In the genomic region with DNA sequence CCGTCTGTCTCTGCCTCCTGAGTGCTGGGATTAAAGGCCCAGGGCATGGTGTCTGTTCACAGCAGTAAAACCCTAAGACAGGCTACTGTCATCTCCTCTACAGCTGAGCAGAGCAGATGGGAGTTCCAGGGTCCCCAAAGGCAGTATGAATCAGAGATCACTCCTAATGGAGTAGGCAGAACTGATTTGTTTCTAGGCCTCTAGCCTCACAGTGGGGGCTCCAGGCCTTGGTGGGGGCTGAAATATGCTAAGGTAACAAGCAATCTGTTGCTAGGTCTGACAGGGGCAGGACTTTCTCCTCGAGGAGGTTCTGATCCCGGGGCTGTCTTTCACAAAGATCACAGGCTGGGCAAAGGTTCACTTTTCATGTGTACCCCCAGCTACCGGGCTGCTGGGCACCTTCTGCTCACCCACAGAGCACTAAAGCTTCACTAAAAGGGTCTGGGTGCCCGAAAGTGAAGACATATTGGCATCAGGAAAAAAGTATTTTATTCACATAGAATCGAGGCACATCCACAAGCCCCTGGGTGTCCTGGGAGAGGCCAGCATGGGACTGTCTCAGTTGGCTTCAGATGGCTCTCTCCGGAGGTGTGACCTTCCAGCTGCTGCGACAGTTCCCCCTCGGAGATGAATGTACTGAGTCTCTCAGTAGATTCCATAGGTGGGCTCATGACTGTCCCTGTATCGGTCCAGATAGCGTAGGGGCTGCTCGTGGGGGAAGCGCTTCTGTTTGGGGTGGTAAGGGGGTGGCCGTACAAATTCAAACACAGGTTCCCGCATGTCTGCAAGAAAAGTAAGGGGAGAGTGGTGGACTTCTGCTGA, we compare ENCODE assay signal across 8 mouse cellular contexts. TPM values are rescaled to one million over a fixed set of nuclear protein-coding genes. Genes with fewer than 3 reads are reported as not detected.
DNase-seq lines count a peak whose midpoint lies in the region; ATAC-seq and TF ChIP-seq lines count a peak whose summit lies in the region.

No protein-coding gene starts in this region.

- ATAC-seq in heart, embryonic 13.5 days (ENCODE audit: extremely low read depth, insufficient number of reproducible peaks, low FRiP score, low TSS enrichment) = no peak
- no peak; the same call in 1 of the 2 replicates for ATAC-seq in hindbrain, embryonic 12.5 days (ENCODE audit: low FRiP score)
- ATAC-seq in midbrain, embryonic 12.5 days (ENCODE audit: low FRiP score, low read depth) = no peak

- no peak for TF ChIP-seq CTCF in bone marrow macrophage, adult 2 months (IDR thresholded peaks at IDR 0.05; ENCODE audit: low read depth, low read length)

- peak overlapping the region; percentile 96 for H3K27ac ChIP-seq in heart, embryonic 13.5 days (replicated peaks)
- H3K27ac ChIP-seq in bone marrow macrophage, adult 2 months (ENCODE audit: insufficient read depth, low read depth, low read length) = peak overlapping the region; percentile 89
- H3K27ac ChIP-seq in hindbrain, embryonic 12.5 days = peak overlapping the region; percentile 89
- no peak overlapping the region; the same call in 1 of the 2 replicates for H3K27ac ChIP-seq in midbrain, embryonic 12.5 days (replicated peaks)

- H3K9me3 ChIP-seq in heart, embryonic 13.5 days = no peaks in the 10 kb centered on the region
- H3K9me3 ChIP-seq in hindbrain, embryonic 12.5 days (replicated peaks) = no peaks in the 10 kb centered on the region
- H3K9me3 ChIP-seq in midbrain, embryonic 12.5 days = no peaks in the 10 kb centered on the region

- peaks cover 57% of the 10 kb centered on the region for H3K36me3 ChIP-seq in heart, embryonic 13.5 days
- peaks cover 37% of the 10 kb centered on the region for H3K36me3 ChIP-seq in hindbrain, embryonic 12.5 days
- H3K36me3 ChIP-seq in midbrain, embryonic 12.5 days = peaks cover 45% of the 10 kb centered on the region

- intact Hi-C loops in heart, postnatal 36 days (cut with DNase I) = loop anchor here (2.0 to 5.0 kb wide), 2 partner anchors 101 to 199 kb away; a partner anchor contains a TSS

- peaks cover 38% of the 10 kb centered on the region for H3K4me1 ChIP-seq in heart, embryonic 13.5 days
- H3K4me1 ChIP-seq in bone marrow macrophage, adult 2 months (ENCODE audit: control insufficient read depth, insufficient read depth, low read length) = peaks cover 23% of the 10 kb centered on the region
- peaks cover 29% of the 10 kb centered on the region for H3K4me1 ChIP-seq in hindbrain, embryonic 12.5 days
- peaks cover 33% of the 10 kb centered on the region for H3K4me1 ChIP-seq in midbrain, embryonic 12.5 days

- H3K4me3 ChIP-seq in heart, embryonic 13.5 days = peak overlapping the region; percentile 73
- peak overlapping the region; percentile 65 for H3K4me3 ChIP-seq in bone marrow macrophage, adult 2 months (ENCODE audit: insufficient read depth, low read length)
- peak overlapping the region; percentile 47; the same call in 1 of the 2 replicates for H3K4me3 ChIP-seq in hindbrain, embryonic 12.5 days
- H3K4me3 ChIP-seq in midbrain, embryonic 12.5 days = peak overlapping the region; percentile 54; the same call in 1 of the 2 replicates

- peak overlapping the region; percentile 90 for H3K9ac ChIP-seq in heart, embryonic 13.5 days
- peak overlapping the region; percentile 67 for H3K9ac ChIP-seq in hindbrain, embryonic 12.5 days
- H3K9ac ChIP-seq in midbrain, embryonic 12.5 days (replicated peaks) = peak overlapping the region; percentile 68

- DNase-seq in heart, postnatal 36 days = no peak
- no peak for DNase-seq in adrenal gland, postnatal 14 days
- no peak for DNase-seq in ovary, postnatal 14 days (ENCODE audit: low spot score)
- DNase-seq in urinary bladder, postnatal 10 days (ENCODE audit: low spot score) = no peak

- 77% methylated on average over 15 of the region's 15 CpGs for WGBS in heart, embryonic 13.5 days
- WGBS in hindbrain, embryonic 12.5 days = 83% methylated on average over 15 of the region's 15 CpGs
- 84% methylated on average over 15 of the region's 15 CpGs for WGBS in midbrain, embryonic 12.5 days

- H3K27me3 ChIP-seq in heart, embryonic 13.5 days (replicated peaks) = no peaks in the 10 kb centered on the region
- H3K27me3 ChIP-seq in hindbrain, embryonic 12.5 days = no peaks in the 10 kb centered on the region
- H3K27me3 ChIP-seq in midbrain, embryonic 12.5 days = peaks cover 31% of the 10 kb centered on the region; the same call in 1 of the 2 replicates

- no peak for TF ChIP-seq POLR2A in bone marrow macrophage, adult 2 months (IDR thresholded peaks at IDR 0.05; ENCODE audit: borderline replicate concordance, low read depth, low read length)

- H3K4me2 ChIP-seq in heart, embryonic 13.5 days = peak overlapping the region; percentile 79
- peak overlapping the region; percentile 67 for H3K4me2 ChIP-seq in hindbrain, embryonic 12.5 days (replicated peaks)
- H3K4me2 ChIP-seq in midbrain, embryonic 12.5 days (replicated peaks) = peak overlapping the region; percentile 78

RNA-seq across cellular contexts. Expression of a gene that starts 0.6 kb away (rescaled TPM):
- 4.2 and 4.3 TPM in 2 replicates for polyA plus RNA-seq in heart, embryonic 13.5 days (2015; fragmentation: Nextera tagmentation; extraction: Ambion mirVana)
- 1 to 10 TPM; 7.4 to 7.6 TPM for total RNA-seq in heart, postnatal 36 days (2021)
- 22.4 and 23.4 TPM in 2 replicates for polyA plus RNA-seq in bone marrow macrophage, adult 2 months (2012; ENCODE audit: insufficient read depth, insufficient read length, missing spikeins)
- 2.2 and 2.3 TPM in 2 replicates for polyA plus RNA-seq in hindbrain, embryonic 12.5 days (2016; fragmentation: Nextera tagmentation; extraction: Ambion mirVana)
- polyA plus RNA-seq in midbrain, embryonic 12.5 days (2016; fragmentation: Nextera tagmentation; extraction: Ambion mirVana) = 1.3 and 1.7 TPM in 2 replicates
- total RNA-seq in adrenal gland, postnatal 14 days (2021) = 8.6 and 10.2 TPM in 2 replicates

RNA-seq across cellular contexts. Expression of a gene that starts 4.5 kb away (rescaled TPM):
- 46.1 and 51.1 TPM in 2 replicates for polyA plus RNA-seq in heart, embryonic 13.5 days (2015; fragmentation: Nextera tagmentation; extraction: Ambion mirVana)
- 10 to 100 TPM; 25.2 to 34.2 TPM for total RNA-seq in heart, postnatal 36 days (2021)
- polyA plus RNA-seq in bone marrow macrophage, adult 2 months (2012; ENCODE audit: insufficient read depth, insufficient read length, missing spikeins) = 32.1 and 38.5 TPM in 2 replicates
- 4.4 and 5.3 TPM in 2 replicates for polyA plus RNA-seq in hindbrain, embryonic 12.5 days (2016; fragmentation: Nextera tagmentation; extraction: Ambion mirVana)
- 4.0 and 4.7 TPM in 2 replicates for polyA plus RNA-seq in midbrain, embryonic 12.5 days (2016; fragmentation: Nextera tagmentation; extraction: Ambion mirVana)
- total RNA-seq in adrenal gland, postnatal 14 days (2021) = 19.9 and 23.6 TPM in 2 replicates

RNA-seq across cellular contexts. Expression of a gene that starts 7.1 kb away (rescaled TPM):
- polyA plus RNA-seq in heart, embryonic 13.5 days (2015; fragmentation: Nextera tagmentation; extraction: Ambion mirVana) = 82.4 and 92.2 TPM in 2 replicates
- total RNA-seq in heart, postnatal 36 days (2021) = 10 to 100 TPM; 62.9 to 63.4 TPM
- 19.2 and 31.8 TPM in 2 replicates for polyA plus RNA-seq in bone marrow macrophage, adult 2 months (2012; ENCODE audit: insufficient read depth, insufficient read length, missing spikeins)
- 72.7 and 77.8 TPM in 2 replicates for polyA plus RNA-seq in hindbrain, embryonic 12.5 days (2016; fragmentation: Nextera tagmentation; extraction: Ambion mirVana)
- 82.3 and 84.4 TPM in 2 replicates for polyA plus RNA-seq in midbrain, embryonic 12.5 days (2016; fragmentation: Nextera tagmentation; extraction: Ambion mirVana)
- total RNA-seq in adrenal gland, postnatal 14 days (2021) = 90.7 and 95.0 TPM in 2 replicates

RNA-seq across cellular contexts. Expression of a gene that starts 36.4 kb away (rescaled TPM):
- polyA plus RNA-seq in heart, embryonic 13.5 days (2015; fragmentation: Nextera tagmentation; extraction: Ambion mirVana) = 22.8 and 24.4 TPM in 2 replicates
- 10 to 100 TPM; 13.2 to 16.2 TPM for total RNA-seq in heart, postnatal 36 days (2021)
- 21.1 and 26.4 TPM in 2 replicates for polyA plus RNA-seq in bone marrow macrophage, adult 2 months (2012; ENCODE audit: insufficient read depth, insufficient read length, missing spikeins)
- polyA plus RNA-seq in hindbrain, embryonic 12.5 days (2016; fragmentation: Nextera tagmentation; extraction: Ambion mirVana) = 80.7 and 80.9 TPM in 2 replicates
- polyA plus RNA-seq in midbrain, embryonic 12.5 days (2016; fragmentation: Nextera tagmentation; extraction: Ambion mirVana) = 80.2 and 85.9 TPM in 2 replicates
- 28.1 and 31.0 TPM in 2 replicates for total RNA-seq in adrenal gland, postnatal 14 days (2021)

RNA-seq across cellular contexts. Expression of a gene that starts 44.8 kb away (rescaled TPM):
- 134 and 138 TPM in 2 replicates for polyA plus RNA-seq in heart, embryonic 13.5 days (2015; fragmentation: Nextera tagmentation; extraction: Ambion mirVana)
- 100 to 1,000 TPM in 1 of 2 experiments, 10 to 100 TPM in 1; 97.0 to 106 TPM for total RNA-seq in heart, postnatal 36 days (2021)
- polyA plus RNA-seq in bone marrow macrophage, adult 2 months (2012; ENCODE audit: insufficient read depth, insufficient read length, missing spikeins) = 134 and 155 TPM in 2 replicates
- polyA plus RNA-seq in hindbrain, embryonic 12.5 days (2016; fragmentation: Nextera tagmentation; extraction: Ambion mirVana) = 90.7 and 97.7 TPM in 2 replicates
- polyA plus RNA-seq in midbrain, embryonic 12.5 days (2016; fragmentation: Nextera tagmentation; extraction: Ambion mirVana) = 92.4 and 102 TPM in 2 replicates
- total RNA-seq in adrenal gland, postnatal 14 days (2021) = 121 and 127 TPM in 2 replicates
